Mouse (Mus musculus) liver, postnatal 0 days (tissue): ENCODE measurements around the gene Kif5c.

Experiments used
- CTCF ChIP-seq: sonication (generic); IDR thresholded peaks from 2 replicates; pipeline ENCODE4 v1.5.1; 2016; ENCODE audit warnings: antibody characterized with exemption, low read depth
- EP300 ChIP-seq: IDR thresholded peaks from 2 replicates; pipeline ENCODE4 v1.6.1; 2016; ENCODE audit warnings: antibody characterized with exemption, low read depth, mild to moderate bottlenecking

GRCm38 (mm10) chr2:49776407-49776806 lies 157.3 kb downstream of the Kif5c start:
- TF ChIP-seq CTCF (no peak), EP300 (no peak)
